Mouse (Mus musculus) gastrocnemius, adult 2 months (tissue): ENCODE data around the gene Rhov. TPM values are rescaled to one million over a fixed set of nuclear protein-coding genes. Genes with fewer than 3 reads are reported as not detected.

Source experiments
- DNase-seq: peaks from one replicate; pipeline ENCODE4 v3.0.0; 2022
- H3K27ac ChIP-seq: fragments of 200-600 bp; 2 replicates; pipeline ENCODE4 v1.8.1; 2022; ENCODE audit warnings: mild to moderate bottlenecking
- H3K4me3 ChIP-seq: fragments of 200-600 bp; 2 replicates; pipeline ENCODE4 v1.8.1; 2022; ENCODE audit warnings: mild to moderate bottlenecking, moderate library complexity
- CTCF ChIP-seq: fragments of 200-600 bp; IDR thresholded peaks from 2 replicates; pipeline ENCODE4 v1.8.1; 2022; ENCODE audit warnings: antibody characterized with exemption, mild to moderate bottlenecking, moderate library complexity
- intact Hi-C: fragments of 180-260 bp; cut with DNase I; formaldehyde crosslinking; loops from one replicate; pipeline ENCODE4 v1.15.1; 2025
- total RNA-seq, 2 experiments: library from RNA; stranded (reverse); gene quantifications; 2 replicates each; pipeline ENCODE4 v1.2.3; 2021

The Rhov gene
- total RNA-seq, 2 experiments from 2014 or later = not detected

GRCm38 (mm10) chr2:119249592-119250061 is 21.4 kb downstream of the Rhov start:
- H3K27ac ChIP-seq = no peak overlapping the region
- no peak for TF ChIP-seq CTCF
- no peak overlapping the region for H3K4me3 ChIP-seq
- DNase-seq = no peak
- intact Hi-C loops = loop anchor here (5.0 kb wide), 1 partner anchor 183 kb away; no protein-coding TSS in a partner anchor

DNA sequence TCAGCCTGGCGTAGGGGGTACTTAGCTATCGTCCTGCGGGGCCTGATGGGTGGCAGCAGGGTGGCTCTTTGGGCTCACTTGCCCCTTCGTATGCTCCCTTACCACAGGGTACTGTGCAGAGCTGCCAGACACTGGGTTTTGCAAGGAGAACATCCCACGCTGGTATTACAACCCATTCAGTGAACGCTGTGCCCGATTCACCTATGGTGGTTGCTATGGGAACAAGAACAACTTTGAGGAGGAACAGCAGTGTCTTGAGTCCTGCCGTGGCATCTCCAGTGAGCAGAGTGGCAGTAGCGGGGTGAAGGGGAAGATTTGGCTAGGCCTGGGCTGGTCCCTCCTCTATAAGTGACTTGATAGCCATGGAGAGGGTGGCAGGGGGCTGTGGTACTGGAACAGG is 23.2 kb downstream of the Rhov start:
- intact Hi-C loops = no loop called here
- TF ChIP-seq CTCF = no peak

DNA sequence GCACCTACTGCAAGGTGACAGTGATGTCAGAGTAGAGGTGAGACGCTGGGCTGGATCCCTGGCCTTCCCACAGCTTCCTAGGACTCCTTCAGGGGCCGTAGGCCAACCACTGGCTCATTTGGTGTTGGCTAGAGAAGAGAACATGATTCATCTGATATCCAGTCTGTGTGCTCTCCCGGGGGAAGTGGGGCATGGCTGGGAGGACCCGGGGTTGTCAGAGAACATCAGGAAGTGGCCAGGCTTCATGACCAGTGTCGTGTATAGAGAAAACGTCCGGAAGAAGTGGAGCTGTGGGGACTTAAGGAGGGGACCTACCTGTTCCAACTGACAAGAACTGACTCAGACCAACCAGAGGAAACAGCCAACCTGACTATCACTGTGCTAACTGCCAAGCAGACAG is 25.8 kb downstream of the Rhov start:
- TF ChIP-seq CTCF = no peak
- Histone ChIP-seq H3K4me3 (no peak overlapping the region), H3K27ac (no peak overlapping the region)
- DNase-seq = no peak
- intact Hi-C loops = no loop called here

More for the DNA sequence above, 23.2 kb downstream of the Rhov start:
- DNase-seq = no peak
- Histone ChIP-seq H3K27ac (no peak overlapping the region), H3K4me3 (no peak overlapping the region)

DNA sequence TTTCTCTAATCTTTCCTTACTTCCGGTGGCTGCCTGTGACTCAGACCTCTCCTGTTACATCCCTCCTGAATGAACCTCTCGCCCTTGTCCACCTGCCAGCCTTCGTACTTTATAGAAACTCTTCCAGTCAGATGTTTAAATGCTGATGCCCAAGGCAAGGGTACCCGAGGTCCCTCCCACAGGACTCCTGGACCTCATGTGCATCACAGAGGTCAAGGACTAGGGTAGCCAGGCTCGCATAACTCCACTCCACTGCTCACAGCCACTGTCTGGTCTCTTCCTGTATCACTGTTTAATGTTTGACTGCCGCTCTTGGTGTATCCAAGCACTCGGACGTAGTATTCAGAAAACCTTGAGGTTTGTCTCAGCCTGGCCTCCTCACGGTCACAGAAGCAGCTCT is 28.5 kb downstream of the Rhov start:
- DNase-seq = no peak
- TF ChIP-seq CTCF = no peak
- Histone ChIP-seq H3K4me3 (no peak overlapping the region), H3K27ac (no peak overlapping the region)
- intact Hi-C loops = no loop called here

GRCm38 (mm10) chr2:119240819-119241186 is 30.3 kb downstream of the Rhov start:
- no peak for DNase-seq
- H3K4me3 ChIP-seq = no peak overlapping the region
- intact Hi-C loops = no loop called here
- TF ChIP-seq CTCF = no peak
- no peak overlapping the region for H3K27ac ChIP-seq

DNA sequence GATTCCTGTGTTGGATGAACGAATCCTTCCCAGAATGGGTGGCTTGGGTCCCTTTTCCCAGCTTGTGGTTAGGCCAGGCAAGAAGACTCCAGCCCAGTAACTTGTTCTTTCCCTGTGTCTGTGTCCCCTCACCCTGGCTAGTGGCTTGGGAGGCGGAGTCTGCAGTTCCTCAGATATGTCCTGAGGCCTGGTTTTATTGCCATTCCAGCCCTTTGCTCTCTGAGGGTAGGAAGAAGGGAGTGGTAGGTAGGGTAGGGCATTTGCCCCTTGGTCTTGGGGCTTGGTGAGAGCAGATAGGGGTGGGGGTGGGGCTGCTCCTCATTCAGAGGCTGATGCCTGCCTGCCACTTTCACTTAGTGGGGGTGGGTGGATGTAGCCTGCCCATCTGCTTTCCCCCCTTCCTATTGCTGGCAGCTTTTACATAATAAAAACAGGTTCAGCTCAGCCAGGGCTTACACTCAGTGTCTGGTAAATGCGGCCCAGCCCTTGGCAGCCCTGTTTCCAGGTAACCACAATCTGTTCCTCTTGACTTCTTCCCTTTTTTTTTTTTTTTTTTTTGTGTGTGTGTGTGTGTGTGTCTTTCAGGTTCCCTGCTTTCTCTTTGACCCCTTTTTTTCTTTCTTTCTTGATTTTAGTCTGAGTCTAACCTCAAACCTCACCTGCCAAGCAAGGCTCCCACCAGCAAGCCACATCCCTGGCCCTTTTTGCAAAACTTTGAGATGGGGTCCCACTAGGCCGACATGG is 30.8 kb downstream of the Rhov start:
- no peak for TF ChIP-seq CTCF
- no peak for DNase-seq
- no peak overlapping the region for H3K27ac ChIP-seq
- intact Hi-C loops = no loop called here
- H3K4me3 ChIP-seq = no peak overlapping the region

GRCm38 (mm10) chr2:119238671-119239070 is 32.4 kb downstream of the Rhov start:
- no peak overlapping the region for H3K4me3 ChIP-seq
- intact Hi-C loops = no loop called here

DNA sequence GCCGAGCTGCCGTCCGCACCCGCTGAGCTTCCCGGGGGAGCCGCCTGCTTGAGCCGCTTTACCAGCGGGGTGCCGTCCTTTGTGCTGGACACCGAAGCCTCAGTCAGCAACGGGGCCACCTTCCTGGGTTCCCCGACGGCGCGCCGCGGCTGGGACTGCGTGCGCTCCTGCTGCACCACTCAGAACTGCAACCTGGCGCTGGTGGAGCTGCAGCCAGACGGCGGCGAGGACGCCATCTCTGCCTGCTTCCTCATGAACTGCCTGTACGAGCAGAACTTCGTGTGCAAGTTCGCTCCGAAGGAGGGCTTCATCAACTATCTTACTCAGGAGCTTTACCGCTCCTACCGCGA is 33.2 kb downstream of the Rhov start:
- H3K27ac ChIP-seq = no peak overlapping the region
- DNase-seq = no peak
- TF ChIP-seq CTCF = no peak
- intact Hi-C loops = no loop called here
- peak overlapping the region; percentile 67 for H3K4me3 ChIP-seq

More at GRCm38 (mm10) chr2:119238671-119239070, 32.4 kb downstream of the Rhov start:
- TF ChIP-seq CTCF = no peak
- H3K27ac ChIP-seq = no peak overlapping the region
- no peak for DNase-seq

DNA sequence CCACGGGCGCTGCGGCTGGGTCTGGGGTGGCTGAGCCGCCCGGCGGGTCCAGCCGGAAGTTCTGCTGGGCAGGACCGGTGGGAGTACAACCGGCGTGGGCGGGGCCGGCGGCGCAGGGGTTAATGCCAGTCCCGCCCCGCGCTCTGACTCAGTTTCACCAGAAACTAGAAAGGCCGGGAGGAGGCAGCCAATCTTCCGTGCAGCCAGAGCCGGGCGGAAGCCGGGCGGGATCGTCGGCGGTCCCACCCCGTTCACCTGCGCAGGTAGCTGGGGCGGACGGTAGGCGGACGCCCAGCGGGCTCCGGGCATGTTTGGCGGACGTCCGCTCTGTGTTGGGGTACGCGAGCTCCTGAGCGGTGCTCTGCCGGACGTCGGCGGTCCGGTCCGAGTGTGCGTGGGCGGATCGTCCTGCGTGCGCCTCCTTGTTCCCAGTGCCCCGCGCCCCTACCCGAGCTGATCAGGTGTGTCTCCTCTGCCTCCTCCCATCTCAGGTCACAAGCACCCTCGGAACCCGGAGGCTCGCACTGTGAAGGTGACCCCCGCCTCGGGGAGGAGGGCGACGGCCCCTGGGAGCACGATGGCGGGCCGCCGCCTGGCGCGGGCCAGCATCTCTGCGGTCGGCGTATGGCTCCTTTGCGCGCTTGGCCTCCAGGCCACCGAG is 33.7 kb downstream of the Rhov start, which contains the start of gene Spint1:
Spint1 (plus strand) TSS at position 153 of the 661 bp plus-strand sequence.
- H3K4me3 ChIP-seq = peak within 1 kb of the TSS; percentile 67

GRCm38 (mm10) chr2:119236682-119237209 is 34.3 kb downstream of the Rhov start:
- intact Hi-C loops = no loop called here
- no peak for DNase-seq
- no peak for TF ChIP-seq CTCF
- no peak overlapping the region for H3K27ac ChIP-seq
- peak overlapping the region; percentile 67 for H3K4me3 ChIP-seq

More for the DNA sequence above, 33.7 kb downstream of the Rhov start, which contains the start of gene Spint1:
- H3K27ac ChIP-seq = no peak within 1 kb of the TSS
- no peak for TF ChIP-seq CTCF
- no peak for DNase-seq
- intact Hi-C loops = no loop called here

DNA sequence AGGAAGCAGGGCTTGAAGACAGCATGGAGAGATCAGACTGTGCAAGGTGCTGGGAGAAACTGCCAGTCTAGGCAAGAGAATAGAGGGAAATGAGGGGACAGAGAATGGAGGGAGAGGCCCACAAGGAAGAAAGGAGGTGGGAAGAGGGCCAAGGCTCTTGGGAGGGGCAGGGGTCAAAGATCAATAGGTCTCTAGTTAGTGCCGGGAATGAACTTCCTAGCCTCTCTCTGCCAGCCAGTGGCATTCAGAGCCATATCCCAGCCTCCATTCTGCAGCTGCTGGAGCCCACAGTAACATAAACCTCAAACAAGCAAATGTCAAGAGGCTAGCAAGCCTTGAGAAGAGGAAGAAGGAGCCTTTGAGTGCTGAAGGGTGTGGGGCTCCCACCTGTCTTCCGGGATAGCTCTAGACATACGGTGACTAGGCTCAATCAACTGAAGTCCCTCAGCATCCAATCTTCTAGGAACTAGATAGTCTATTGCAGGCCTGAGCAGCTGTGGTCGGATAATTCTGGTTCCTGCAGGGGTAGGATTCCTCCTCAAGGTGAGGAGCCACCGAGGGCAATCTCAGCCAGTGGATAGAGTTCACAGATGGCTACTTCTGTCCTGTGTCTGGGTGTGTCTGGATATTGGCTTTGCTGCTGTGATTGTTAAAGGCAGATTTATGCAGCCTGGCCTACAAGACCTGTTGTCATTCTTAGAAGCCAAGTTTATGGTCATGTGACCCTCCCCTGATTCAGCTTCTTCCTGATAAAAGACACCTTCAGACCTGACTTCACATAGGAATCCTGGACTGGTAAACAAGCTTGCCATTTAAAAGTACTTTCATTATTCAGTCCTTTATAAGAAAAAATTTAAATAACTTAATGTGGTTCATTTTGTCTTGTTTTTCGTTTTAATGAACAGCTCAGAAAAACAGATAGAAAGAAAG is 41.0 kb downstream of the Rhov start, which contains the start of gene Ppp1r14d:
Ppp1r14d (minus strand) TSS at position 132 of the 930 bp plus-strand sequence.
- intact Hi-C loops = no loop called here
- TF ChIP-seq CTCF = no peak
- no peak for DNase-seq

More for the DNA sequence above, 41.0 kb downstream of the Rhov start, which contains the start of gene Ppp1r14d:
- Histone ChIP-seq H3K4me3 (no peak within 1 kb of the TSS), H3K27ac (no peak within 1 kb of the TSS)

Other genes with a start within 250 kb of the Rhov start
- gene Ccdc32, start 241.9 kb downstream of the Rhov start, total RNA-seq = 1 to 10 TPM; 3.2 to 4.8 TPM
- gene Rpusd2, start 236.5 kb downstream of the Rhov start, total RNA-seq = 1 to 10 TPM; 2.8 to 3.4 TPM
- gene Knl1, start 224.2 kb downstream of the Rhov start, total RNA-seq = under 1 TPM; 0.03 to 0.06 TPM
- 1 to 10 TPM in 1 of 2 experiments, under 1 TPM in 1; 0.70 to 1.3 TPM for gene Rad51, start 158.5 kb downstream of the Rhov start, total RNA-seq
- gene Rmdn3, start 114.2 kb downstream of the Rhov start, total RNA-seq = 1 to 10 TPM; 5.6 to 5.8 TPM
- not detected for gene Gchfr, start 103.5 kb downstream of the Rhov start, total RNA-seq
- not detected for gene Gm14137, start 96.8 kb downstream of the Rhov start, total RNA-seq
- 10 to 100 TPM; 13.3 to 13.9 TPM for gene Zfyve19, start 62.7 kb downstream of the Rhov start, total RNA-seq
- gene Dnajc17, start 62.5 kb downstream of the Rhov start, total RNA-seq = 1 to 10 TPM; 6.6 to 8.6 TPM
- gene Ppp1r14d, start 41.4 kb downstream of the Rhov start, total RNA-seq = not detected
- gene Spint1, start 33.9 kb downstream of the Rhov start, total RNA-seq = not detected
- gene Vps18, start 17.5 kb upstream of the Rhov start, total RNA-seq = 10 to 100 TPM; 10.9 to 11.7 TPM
- 1 to 10 TPM; 3.8 to 4.8 TPM for gene Dll4, start 54.5 kb upstream of the Rhov start, total RNA-seq
- gene Chac1, start 80.0 kb upstream of the Rhov start, total RNA-seq = 10 to 100 TPM; 30.1 to 90.4 TPM
- gene Ino80, start 206.4 kb upstream of the Rhov start, total RNA-seq = 10 to 100 TPM; 11.5 to 14.8 TPM